Mouse (Mus musculus): ENCODE results near the gene Lrrc75b. TPM values are rescaled to one million over a fixed set of nuclear protein-coding genes. Genes with fewer than 3 reads are reported as not detected.
A peak's percentile ranks its signal among the peaks of the same experiment; 100 is the strongest.

Lrrc75b gene
- polyA plus RNA-seq, 1 experiment from 2014 or later: 10.3 TPM

- peaks cover 38% of the 10 kb centered on the region for H3K27me3 ChIP-seq
- no peak overlapping the region for H3K4me3 ChIP-seq
- no peak overlapping the region for H3K4me2 ChIP-seq (replicated peaks)
- WGBS: 87% methylated on average over 7 of the region's 7 CpGs
- H3K9me3 ChIP-seq: no peaks in the 10 kb centered on the region
- no peak overlapping the region for H3K27ac ChIP-seq (replicated peaks)
- H3K36me3 ChIP-seq: no peaks in the 10 kb centered on the region
- no peak overlapping the region for H3K9ac ChIP-seq (replicated peaks)
- H3K4me1 ChIP-seq: no peaks in the 10 kb centered on the region
- no peak for ATAC-seq (ENCODE audit: low FRiP score, low read depth)
Observed at GRCm38 (mm10) chr10:75565906-75566305, 5.8 kb upstream of the Lrrc75b start.

- H3K36me3 ChIP-seq: no peaks in the 10 kb centered on the region
Observed at GRCm38 (mm10) chr10:75565436-75565835, 5.3 kb upstream of the Lrrc75b start.

DNA sequence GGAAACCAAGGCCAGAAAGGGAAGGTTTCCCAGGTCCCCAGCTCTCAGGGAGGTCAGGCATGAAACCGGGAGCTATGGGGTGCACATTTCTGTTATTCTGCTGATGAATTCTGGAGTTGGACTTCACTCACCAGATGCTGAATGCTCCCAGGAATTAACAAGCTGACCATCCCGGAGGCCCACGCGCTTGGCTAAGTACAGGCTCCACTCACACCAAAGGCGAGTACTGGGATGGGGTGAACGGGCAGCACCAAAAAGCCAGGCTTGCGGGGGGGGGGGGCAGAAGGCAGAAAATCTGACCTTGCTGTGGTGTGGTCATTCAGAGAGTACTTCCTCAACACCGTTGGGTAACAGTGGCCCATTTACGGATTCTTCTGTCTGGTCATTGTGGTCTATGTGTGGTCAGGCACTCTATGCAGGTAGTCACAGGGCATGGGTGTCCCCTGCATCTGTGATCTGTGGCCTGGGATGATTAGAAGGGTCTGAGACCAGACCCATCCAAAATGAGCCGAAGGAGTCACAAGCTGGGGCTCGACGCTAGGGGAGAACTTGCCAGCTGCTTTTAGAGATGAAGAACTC, 4.6 kb upstream of the Lrrc75b start:
- Histone ChIP-seq H3K9ac (replicated peaks) (no peak overlapping the region), H3K4me2 (replicated peaks) (no peak overlapping the region), H3K4me1 (peaks cover 8% of the 10 kb centered on the region), H3K9me3 (no peaks in the 10 kb centered on the region), H3K4me3 (no peak overlapping the region), H3K27me3 (peaks cover 50% of the 10 kb centered on the region), H3K36me3 (no peaks in the 10 kb centered on the region), H3K27ac (replicated peaks) (no peak overlapping the region)
- no peak for ATAC-seq (ENCODE audit: low FRiP score, low read depth)
- 84% methylated on average over 12 of the region's 12 CpGs for WGBS

More at GRCm38 (mm10) chr10:75565436-75565835, 5.3 kb upstream of the Lrrc75b start:
- ATAC-seq (ENCODE audit: low FRiP score, low read depth): no peak
- WGBS: 78% methylated on average over 6 of the region's 6 CpGs
- Histone ChIP-seq H3K27ac (replicated peaks) (no peak overlapping the region), H3K27me3 (peaks cover 43% of the 10 kb centered on the region), H3K4me3 (no peak overlapping the region), H3K9ac (replicated peaks) (no peak overlapping the region), H3K4me2 (replicated peaks) (no peak overlapping the region), H3K4me1 (peaks cover 4% of the 10 kb centered on the region; the same call in 1 of the 2 replicates), H3K9me3 (no peaks in the 10 kb centered on the region)

- Histone ChIP-seq H3K4me2 (replicated peaks) (no peak overlapping the region), H3K36me3 (no peaks in the 10 kb centered on the region), H3K9ac (replicated peaks) (no peak overlapping the region), H3K4me1 (peaks cover 19% of the 10 kb centered on the region), H3K9me3 (no peaks in the 10 kb centered on the region), H3K27me3 (peaks cover 50% of the 10 kb centered on the region), H3K4me3 (no peak overlapping the region), H3K27ac (replicated peaks) (no peak overlapping the region)
- WGBS: 87% methylated on average over 8 of the region's 8 CpGs
- ATAC-seq (ENCODE audit: low FRiP score, low read depth): no peak
Observed at GRCm38 (mm10) chr10:75562596-75562995, 2.5 kb upstream of the Lrrc75b start.

DNA sequence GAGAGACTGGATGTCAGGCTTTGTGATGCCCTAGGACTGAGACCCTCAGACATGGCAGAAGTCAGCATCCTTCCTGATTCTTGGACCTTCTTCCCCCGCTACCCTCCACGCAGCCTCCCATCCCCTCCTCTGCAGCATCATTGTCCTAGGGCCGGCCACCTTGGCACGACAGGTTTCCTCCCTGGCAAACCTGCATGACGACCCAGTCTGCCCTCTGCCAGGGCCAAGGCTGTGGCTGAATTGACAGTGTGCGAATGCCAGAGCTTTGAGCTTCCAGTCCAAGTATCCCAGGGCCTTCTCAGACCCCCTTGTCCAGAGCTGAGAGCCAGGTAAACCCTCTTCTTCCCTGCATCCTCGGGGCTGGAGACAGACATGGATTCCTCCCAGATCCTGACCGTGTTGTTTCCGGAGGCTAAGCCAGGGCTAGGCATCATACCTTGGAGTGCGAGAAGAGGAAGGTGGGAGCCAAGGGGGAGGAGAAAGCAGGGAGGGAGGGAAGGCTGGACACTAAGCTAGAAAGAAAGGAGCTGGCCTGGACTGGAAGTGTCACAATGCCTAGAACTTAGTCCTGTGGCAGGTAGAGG, 1.0 kb upstream of the Lrrc75b start, which contains the start of gene Ggt1:
Ggt1 (plus strand) TSS at position 534 of the 584 bp plus-strand sequence.
- 56% methylated on average over 10 of the region's 10 CpGs for WGBS
- ATAC-seq (ENCODE audit: low FRiP score, low read depth): no peak
- Histone ChIP-seq H3K4me1 (peaks cover 30% of the 10 kb centered on the region), H3K4me3 (peak within 1 kb of the TSS; percentile 63; the same call in 1 of the 2 replicates), H3K9ac (replicated peaks) (peak within 1 kb of the TSS; percentile 77; the same call in 1 of the 2 replicates), H3K4me2 (replicated peaks) (peak within 1 kb of the TSS; percentile 94), H3K9me3 (no peaks in the 10 kb centered on the region), H3K27ac (replicated peaks) (peak within 1 kb of the TSS; percentile 82; the same call in 1 of the 2 replicates), H3K27me3 (peaks cover 55% of the 10 kb centered on the region), H3K36me3 (no peaks in the 10 kb centered on the region)

GRCm38 (mm10) chr10:75560549-75560899, 394 bp upstream of the Lrrc75b start:
- Histone ChIP-seq H3K4me3 (peak overlapping the region; percentile 63), H3K4me2 (replicated peaks) (peak overlapping the region; percentile 94), H3K9ac (replicated peaks) (peak overlapping the region; percentile 77; the same call in 1 of the 2 replicates), H3K27ac (replicated peaks) (peak overlapping the region; percentile 82; the same call in 1 of the 2 replicates), H3K4me1 (peaks cover 36% of the 10 kb centered on the region), H3K27me3 (peaks cover 55% of the 10 kb centered on the region), H3K36me3 (no peaks in the 10 kb centered on the region), H3K9me3 (no peaks in the 10 kb centered on the region)
- 11% methylated on average over 6 of the region's 6 CpGs for WGBS
- peak; percentile 10; the same call in 1 of the 2 replicates for ATAC-seq (ENCODE audit: low FRiP score, low read depth)

DNA sequence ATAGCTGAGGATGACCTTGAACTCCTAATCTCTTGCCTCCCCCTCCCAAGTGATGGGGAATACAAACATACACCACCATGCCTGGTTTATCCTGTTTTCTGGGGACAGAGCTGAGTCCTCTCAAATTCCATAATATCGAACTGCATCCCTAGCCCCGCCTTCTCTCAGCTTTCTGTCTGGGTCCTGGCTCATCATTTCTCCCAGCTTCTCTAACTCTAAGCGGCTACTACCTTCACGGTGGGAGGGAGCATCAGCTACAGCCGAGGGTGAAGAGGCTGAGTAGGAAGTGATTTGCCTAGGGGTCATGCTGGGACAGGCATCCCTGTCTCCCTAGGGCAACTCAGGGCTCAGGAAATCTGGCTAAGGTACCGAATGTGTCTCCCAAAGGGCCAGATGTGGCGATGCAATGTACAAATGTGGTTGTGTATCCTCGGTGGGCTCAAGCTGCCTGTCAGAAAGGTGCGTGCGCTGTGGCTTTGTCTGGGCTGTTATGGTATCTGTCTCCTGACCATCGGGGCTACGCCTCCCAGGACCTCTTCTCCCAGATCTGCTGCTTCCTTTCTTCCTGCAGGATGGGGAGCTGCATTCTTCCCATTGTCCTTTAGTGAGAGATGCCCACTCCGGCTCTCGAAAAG, 972 bp downstream of the Lrrc75b start:
- peak overlapping the region; percentile 94 for H3K4me2 ChIP-seq (replicated peaks)
- ATAC-seq (ENCODE audit: low FRiP score, low read depth): peak; percentile 28; the same call in 1 of the 2 replicates
- peak overlapping the region; percentile 82 for H3K27ac ChIP-seq (replicated peaks)
- 5% methylated on average over 14 of the region's 14 CpGs for WGBS
- peaks cover 36% of the 10 kb centered on the region for H3K4me1 ChIP-seq
- H3K9ac ChIP-seq (replicated peaks): peak overlapping the region; percentile 77
- no peaks in the 10 kb centered on the region for H3K36me3 ChIP-seq
- H3K4me3 ChIP-seq: peak overlapping the region; percentile 63
- peaks cover 55% of the 10 kb centered on the region for H3K27me3 ChIP-seq
- no peaks in the 10 kb centered on the region for H3K9me3 ChIP-seq

GRCm38 (mm10) chr10:75558515-75558914, 1.6 kb downstream of the Lrrc75b start:
- 25% methylated on average over 3 of the region's 3 CpGs for WGBS
- ATAC-seq (ENCODE audit: low FRiP score, low read depth): no peak
- H3K9ac ChIP-seq (replicated peaks): no peak overlapping the region
- peaks cover 36% of the 10 kb centered on the region for H3K4me1 ChIP-seq
- H3K36me3 ChIP-seq: no peaks in the 10 kb centered on the region
- H3K4me2 ChIP-seq (replicated peaks): peak overlapping the region; percentile 94
- H3K27ac ChIP-seq (replicated peaks): peak overlapping the region; percentile 82
- H3K27me3 ChIP-seq: peaks cover 50% of the 10 kb centered on the region
- no peaks in the 10 kb centered on the region for H3K9me3 ChIP-seq
- H3K4me3 ChIP-seq: peak overlapping the region; percentile 63

- Histone ChIP-seq H3K4me1 (peaks cover 36% of the 10 kb centered on the region), H3K4me2 (replicated peaks) (0 out of 2 replicates have a peak overlapping the region, but pooled peaks have one; percentile 2), H3K9ac (replicated peaks) (no peak overlapping the region), H3K27ac (replicated peaks) (peak overlapping the region; percentile 65), H3K36me3 (no peaks in the 10 kb centered on the region), H3K9me3 (no peaks in the 10 kb centered on the region), H3K4me3 (no peak overlapping the region), H3K27me3 (peaks cover 38% of the 10 kb centered on the region)
- 40% methylated on average over 9 of the region's 9 CpGs for WGBS
- ATAC-seq (ENCODE audit: low FRiP score, low read depth): peak; percentile 68
Observed at GRCm38 (mm10) chr10:75556026-75556425, 4.1 kb downstream of the Lrrc75b start.

GRCm38 (mm10) chr10:75555557-75555956, 4.6 kb downstream of the Lrrc75b start:
- 79% methylated on average over 6 of the region's 6 CpGs for WGBS
- H3K4me1 ChIP-seq: peaks cover 34% of the 10 kb centered on the region

GRCm38 (mm10) chr10:75554090-75554489, 6.0 kb downstream of the Lrrc75b start:
- Histone ChIP-seq H3K9ac (replicated peaks) (no peak overlapping the region), H3K27ac (replicated peaks) (no peak overlapping the region), H3K9me3 (no peaks in the 10 kb centered on the region), H3K4me3 (no peak overlapping the region), H3K4me2 (replicated peaks) (no peak overlapping the region), H3K4me1 (peaks cover 23% of the 10 kb centered on the region), H3K27me3 (peaks cover 20% of the 10 kb centered on the region), H3K36me3 (no peaks in the 10 kb centered on the region)
- 87% methylated on average over 8 of the region's 8 CpGs for WGBS
- ATAC-seq (ENCODE audit: low FRiP score, low read depth): no peak

More at GRCm38 (mm10) chr10:75555557-75555956, 4.6 kb downstream of the Lrrc75b start:
- Histone ChIP-seq H3K4me3 (no peak overlapping the region), H3K9me3 (no peaks in the 10 kb centered on the region), H3K36me3 (no peaks in the 10 kb centered on the region), H3K9ac (replicated peaks) (no peak overlapping the region), H3K27ac (replicated peaks) (peak overlapping the region; percentile 65), H3K27me3 (peaks cover 33% of the 10 kb centered on the region), H3K4me2 (replicated peaks) (no peak overlapping the region)
- no peak for ATAC-seq (ENCODE audit: low FRiP score, low read depth)
